Mouse (Mus musculus): ENCODE measurements around the gene Nxpe4. TPM values are rescaled to one million over a fixed set of nuclear protein-coding genes. Genes with fewer than 3 reads are reported as not detected.
A peak's percentile ranks its signal among the peaks of the same experiment; 100 is the strongest.

The Nxpe4 gene
- total and polyA plus RNA-seq, 3 experiments, result 2.0 to 9.6 (median 4.8) TPM

GRCm38 (mm10) chr9:48267028-48267441 lies 105.2 kb downstream of the Nxpe4 start:
- peak overlapping the region; percentile 52; the same call in 1 of the 2 replicates for H3K4me2 ChIP-seq (ENCODE audit: insufficient read depth, low read depth, poor library complexity, severe bottlenecking)
- no peaks in the 10 kb centered on the region for H3K27me3 ChIP-seq (replicated peaks)
- no peak for DNase-seq (ENCODE audit: extremely low read depth)
- peak overlapping the region; percentile 24; the same call in 1 of the 2 replicates for H3K9ac ChIP-seq (ENCODE audit: insufficient read depth, low read depth)
- dilution Hi-C loops (cut with MboI; ENCODE audit: extremely low pct_ligation_motif_present, extremely low pct_unique_long_range_greater_than_20kb, low sequenced_read_pairs), result no loop called here
- H3K9me3 ChIP-seq (replicated peaks; ENCODE audit: low read length), result no peaks in the 10 kb centered on the region
- no peaks in the 10 kb centered on the region for H3K4me1 ChIP-seq (ENCODE audit: control insufficient read depth in 1 of 2, insufficient read depth in 2 of 2)
- H3K4me3 ChIP-seq (replicated peaks in 1 of 3; ENCODE audit: low read depth in 2 of 3, low read length in 2 of 3, poor library complexity in 1 of 3), result peak overlapping the region in 1 of 3 experiments; percentile 53
- H3K27ac ChIP-seq (ENCODE audit: insufficient read depth, low read depth), result no peak overlapping the region
- in situ Hi-C loops (cut with MboI; ENCODE audit: low pct_ligation_motif_present, low pct_unique_long_range_greater_than_20kb, low sequenced_read_pairs), result loop anchor here (10.0 kb wide), 3 partner anchors 88 to 328 kb away; partner anchors contain the start of gene Nxpe2
- H3K79me2 ChIP-seq (replicated peaks; ENCODE audit: control insufficient read depth, extremely low read depth, insufficient read depth, poor library complexity, severe bottlenecking), result no peaks in the 10 kb centered on the region
- TF ChIP-seq BHLHE40 (IDR thresholded peaks at IDR 0.05; ENCODE audit: low read depth, low read length), result peak; percentile 68
- TF ChIP-seq MAZ (IDR thresholded peaks at IDR 0.05; ENCODE audit: low read depth, low read length), result no peak
- peaks cover 0 to 2% of the 10 kb centered on the region in 2 experiments for H3K36me3 ChIP-seq (replicated peaks in 1 of 2; ENCODE audit: control insufficient read depth in 1 of 2, insufficient read depth in 1 of 2, low read length in 1 of 2)

- H3K9ac ChIP-seq (ENCODE audit: insufficient read depth, low read depth), result no peak overlapping the region
- no peak overlapping the region for H3K4me2 ChIP-seq (ENCODE audit: insufficient read depth, low read depth, poor library complexity, severe bottlenecking)
- no peaks in the 10 kb centered on the region for H3K4me1 ChIP-seq (ENCODE audit: control insufficient read depth in 1 of 2, insufficient read depth in 2 of 2)
- no peaks in the 10 kb centered on the region for H3K79me2 ChIP-seq (replicated peaks; ENCODE audit: control insufficient read depth, extremely low read depth, insufficient read depth, poor library complexity, severe bottlenecking)
- no peaks in the 10 kb centered on the region for H3K27me3 ChIP-seq (replicated peaks)
- in situ Hi-C loops (cut with MboI; ENCODE audit: low pct_ligation_motif_present, low pct_unique_long_range_greater_than_20kb, low sequenced_read_pairs), result loop anchor here (10.0 kb wide), 3 partner anchors 87 to 327 kb away; partner anchors contain the start of gene Nxpe2
- H3K27ac ChIP-seq (ENCODE audit: insufficient read depth, low read depth), result no peak overlapping the region
- no peak for DNase-seq (ENCODE audit: extremely low read depth)
- peaks cover 3% of the 10 kb centered on the region for H3K9me3 ChIP-seq (replicated peaks; ENCODE audit: low read length)
- H3K4me3 ChIP-seq (replicated peaks in 1 of 3; ENCODE audit: low read depth in 2 of 3, low read length in 2 of 3, poor library complexity in 1 of 3), result no peak overlapping the region
- peaks cover 0 to 2% of the 10 kb centered on the region in 2 experiments for H3K36me3 ChIP-seq (replicated peaks in 1 of 2; ENCODE audit: control insufficient read depth in 1 of 2, insufficient read depth in 1 of 2, low read length in 1 of 2)
- dilution Hi-C loops (cut with MboI; ENCODE audit: extremely low pct_ligation_motif_present, extremely low pct_unique_long_range_greater_than_20kb, low sequenced_read_pairs), result no loop called here
- TF ChIP-seq E2F4 (IDR thresholded peaks at IDR 0.05; ENCODE audit: insufficient replicate concordance, low read depth, low read length), result no peak
- no peak for TF ChIP-seq MAZ (IDR thresholded peaks at IDR 0.05; ENCODE audit: low read depth, low read length)
- TF ChIP-seq TCF12 (IDR thresholded peaks at IDR 0.05; ENCODE audit: low read depth, low read length), result no peak
- no peak for TF ChIP-seq ZC3H11A (IDR thresholded peaks at IDR 0.05; ENCODE audit: low read depth, low read length)
- TF ChIP-seq NRF1 (IDR thresholded peaks at IDR 0.05; ENCODE audit: low read depth, low read length), result no peak
- no peak for TF ChIP-seq MAFK (IDR thresholded peaks at IDR 0.05; ENCODE audit: insufficient replicate concordance, low read length)
- TF ChIP-seq ZNF384 (IDR thresholded peaks at IDR 0.05; ENCODE audit: low read depth, low read length), result no peak
- TF ChIP-seq JUN (IDR thresholded peaks at IDR 0.05; ENCODE audit: insufficient read depth, low read depth, low read length), result no peak
- no peak for TF ChIP-seq UBTF (IDR thresholded peaks at IDR 0.05; ENCODE audit: low read depth, low read length)
- no peak for TF ChIP-seq TBP (conservative IDR thresholded peaks at IDR 0.05; ENCODE audit: low read depth, low read length)
- no peak for TF ChIP-seq POLR2AphosphoS2 (IDR thresholded peaks at IDR 0.05; ENCODE audit: low read depth, low read length)
- TF ChIP-seq GABPA (IDR thresholded peaks at IDR 0.05; ENCODE audit: insufficient replicate concordance, low read depth, low read length), result no peak
- no peak for TF ChIP-seq ZKSCAN1 (IDR thresholded peaks at IDR 0.05; ENCODE audit: borderline replicate concordance, low read depth, low read length)
- TF ChIP-seq NELFE (IDR thresholded peaks at IDR 0.05; ENCODE audit: low read depth, low read length), result no peak
- TF ChIP-seq KAT2A (IDR thresholded peaks at IDR 0.05; ENCODE audit: insufficient replicate concordance, low read length), result no peak
- no peak for TF ChIP-seq USF2 (conservative IDR thresholded peaks at IDR 0.05; ENCODE audit: low read depth, low read length)
- TF ChIP-seq JUND (conservative IDR thresholded peaks at IDR 0.05; ENCODE audit: low read depth, low read length), result no peak
- no peak for TF ChIP-seq CTCF (conservative IDR thresholded peaks at IDR 0.05 in 1 of 2, IDR thresholded peaks at IDR 0.05 in 1 of 2; ENCODE audit: low read depth in 2 of 2, low read length in 2 of 2)
Measured at GRCm38 (mm10) chr9:48267960-48268359, 106.1 kb downstream of the Nxpe4 start.

All from CH12.LX (cell line).